Mouse (Mus musculus): Measurements from ENCODE around the gene Epc2.

The Epc2 gene

DNA sequence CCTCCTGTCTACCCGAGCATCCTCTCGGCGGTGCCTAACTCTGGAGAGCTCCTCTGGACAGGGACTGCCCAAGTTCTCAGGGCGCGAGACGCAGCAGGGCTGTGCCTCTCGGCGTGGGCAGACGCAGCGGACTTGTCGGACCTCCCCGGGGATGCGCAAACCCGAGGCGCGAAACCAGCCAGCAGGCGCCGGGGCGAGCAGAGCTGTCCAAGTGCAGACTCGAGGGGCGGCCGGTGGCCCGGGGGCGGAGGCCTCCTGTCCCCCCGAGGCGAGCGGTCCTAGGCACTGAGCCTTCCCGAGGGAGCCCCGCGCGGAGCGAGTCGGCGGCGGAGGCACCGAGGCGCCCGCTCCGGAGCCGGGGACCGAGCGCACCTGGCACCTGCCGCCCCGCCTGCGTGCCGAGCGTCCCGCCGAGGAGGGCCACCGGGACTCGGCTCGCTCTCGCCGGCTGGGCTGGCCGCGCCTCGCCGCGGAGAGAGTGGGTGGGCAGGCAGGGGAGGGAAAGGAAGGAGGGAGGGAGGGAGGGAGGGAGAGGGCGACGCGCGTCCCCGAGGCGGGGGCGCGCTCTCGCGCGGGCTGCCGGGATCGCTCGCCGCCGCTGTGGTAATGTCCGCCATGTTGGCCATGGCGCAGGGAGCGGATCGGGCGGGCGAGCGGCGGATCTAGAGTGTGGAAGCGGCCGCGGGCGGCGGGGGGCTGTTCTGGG, at the start of gene Epc2:
Gene Epc2, plus strand, starts transcription at position 556 of the 706 bp plus-strand sequence.
- DNase-seq: peak; percentile 92

DNA sequence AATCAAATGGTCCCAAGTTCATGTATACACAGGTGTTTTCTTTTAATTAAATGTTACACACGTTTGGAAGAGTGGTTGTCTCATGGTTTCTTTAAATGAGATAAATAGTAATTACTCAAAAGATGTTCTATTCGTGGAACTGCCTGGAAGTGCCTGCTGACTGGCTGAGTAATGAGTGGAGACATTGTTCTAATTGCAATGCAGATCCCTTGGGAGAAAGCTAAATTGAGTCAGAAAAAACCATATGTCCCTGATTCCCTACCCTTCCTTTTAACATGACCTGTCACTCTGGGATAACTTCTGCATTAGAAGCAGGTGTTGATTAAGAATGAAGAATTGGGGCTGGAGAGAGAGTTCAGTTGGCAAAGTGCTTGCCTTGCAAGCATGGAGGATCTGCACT, 45.3 kb upstream of the Epc2 start:
- DNase-seq: no peak

DNA sequence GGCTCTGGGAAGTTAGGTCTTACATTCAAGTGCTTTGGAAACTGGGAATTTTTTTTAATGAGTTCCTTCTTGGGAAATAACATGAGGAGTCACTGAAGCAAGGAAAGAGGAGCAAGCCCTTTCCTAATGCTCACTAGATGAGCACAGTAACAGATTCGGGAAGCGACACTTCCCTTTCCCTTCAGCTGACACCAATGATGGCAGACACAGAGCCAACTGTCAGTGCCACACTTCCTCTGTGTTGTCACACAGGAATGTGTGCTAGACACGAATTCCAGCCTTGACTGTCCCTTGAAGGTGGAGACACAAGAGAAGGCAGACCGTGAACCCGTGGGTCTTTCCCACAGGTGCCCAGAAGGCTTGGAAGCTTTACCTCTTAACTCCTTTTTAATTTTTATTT, 39.6 kb upstream of the Epc2 start:
- no peak for DNase-seq

DNA sequence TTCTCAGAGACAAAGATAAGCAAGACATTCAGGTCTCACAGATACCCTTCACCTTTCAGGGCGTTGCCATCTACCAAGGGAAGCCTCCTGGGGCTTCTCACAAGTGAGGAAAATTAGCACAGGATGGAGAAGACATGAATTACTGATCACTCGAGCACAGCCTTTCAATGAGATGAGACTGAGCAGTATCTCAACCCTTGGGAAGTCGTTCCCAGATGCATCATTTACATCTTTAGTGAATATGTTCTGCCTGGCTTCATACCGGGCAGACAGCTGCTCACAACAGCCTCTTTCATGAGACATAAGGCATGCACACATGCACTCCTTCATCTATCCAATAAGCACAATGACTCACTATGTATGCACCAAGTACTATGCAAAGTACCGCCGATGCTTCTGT, 38.7 kb upstream of the Epc2 start:
- DNase-seq: no peak

DNA sequence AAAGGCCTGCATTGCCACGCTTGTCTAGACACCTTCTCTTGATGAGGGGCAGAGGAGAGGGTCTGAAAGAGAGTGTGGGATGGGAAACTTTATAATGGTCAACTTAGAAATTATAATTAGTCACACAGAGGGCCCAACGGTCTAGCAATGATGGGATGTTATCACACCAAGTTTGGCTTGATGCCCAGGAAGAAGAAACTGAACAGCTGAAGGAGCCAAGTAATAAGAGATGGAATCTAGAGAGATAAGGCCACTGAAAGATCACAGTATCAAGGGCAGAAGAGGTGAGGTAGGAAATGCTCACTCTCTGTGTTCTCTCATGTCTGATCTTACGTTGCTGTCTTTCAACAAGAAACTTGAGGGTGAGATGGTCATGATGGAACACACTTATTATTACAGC, 35.4 kb upstream of the Epc2 start:
- DNase-seq: no peak

DNA sequence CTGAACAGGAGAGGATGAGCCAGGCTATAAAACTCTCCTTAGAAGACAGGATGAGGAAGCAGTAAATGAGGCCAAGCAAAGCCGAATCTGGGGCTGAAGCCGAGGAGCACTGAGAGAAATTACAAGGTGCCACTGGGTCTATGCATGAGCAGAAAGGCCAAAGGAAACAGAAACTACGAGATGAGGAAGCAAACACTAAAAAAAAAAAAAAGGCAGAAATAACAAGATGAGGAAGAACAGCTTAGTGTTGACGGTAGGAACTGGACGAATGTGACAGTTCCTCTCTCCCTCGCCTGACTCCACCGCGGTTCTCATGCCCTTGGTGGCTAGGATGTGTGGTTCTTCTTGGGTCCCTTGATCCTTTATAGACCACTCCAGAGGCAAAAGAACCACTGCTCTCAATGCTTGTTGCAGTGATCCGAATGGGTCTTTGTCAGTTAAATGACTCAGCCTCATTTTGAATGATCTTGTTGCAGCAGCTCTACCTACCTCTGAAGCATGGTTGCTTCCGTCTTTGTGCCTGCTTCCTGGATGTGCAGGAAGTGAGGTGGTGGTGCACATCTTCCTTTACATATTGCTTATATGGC, 34.2 kb upstream of the Epc2 start:
- DNase-seq: no peak

DNA sequence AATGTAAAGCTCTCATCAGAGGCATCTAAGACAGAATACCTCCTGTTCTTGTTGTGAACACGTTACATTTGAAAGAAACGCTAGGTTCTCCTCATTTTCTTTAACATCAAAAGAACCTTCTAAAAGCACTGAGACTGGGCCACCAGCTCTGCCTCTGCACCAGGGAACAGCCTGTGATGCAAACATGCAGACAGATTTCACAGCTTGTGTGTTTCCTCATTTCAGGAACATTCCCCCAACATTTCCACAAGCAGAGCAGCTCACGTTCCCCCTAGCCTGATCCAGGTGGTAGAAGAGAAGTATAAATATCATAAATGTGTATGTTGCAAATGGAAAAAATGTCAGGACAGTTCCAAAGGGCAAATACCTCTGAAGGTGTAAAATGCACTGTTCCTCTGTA, 30.9 kb upstream of the Epc2 start:
- no peak for DNase-seq

DNA sequence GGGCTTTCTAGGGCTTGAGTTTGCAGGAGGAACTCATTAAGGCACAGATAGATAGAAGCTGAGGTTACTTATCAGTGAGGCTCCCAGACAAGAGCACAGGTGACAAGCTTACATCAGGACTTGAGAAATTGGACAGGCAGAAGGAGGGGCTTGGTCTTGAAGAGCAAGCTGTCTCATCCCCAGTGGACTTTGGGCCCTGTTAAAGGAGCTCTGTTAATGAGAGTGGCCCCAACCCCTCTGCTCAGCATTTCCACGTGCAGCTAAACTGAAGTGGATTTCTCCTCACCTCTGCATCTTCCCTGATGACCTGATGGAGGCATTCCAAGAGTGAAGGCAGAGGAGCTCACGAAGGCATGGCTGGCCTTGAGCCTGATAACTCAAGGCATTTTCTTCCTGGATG, 27.4 kb upstream of the Epc2 start:
- DNase-seq: no peak

DNA sequence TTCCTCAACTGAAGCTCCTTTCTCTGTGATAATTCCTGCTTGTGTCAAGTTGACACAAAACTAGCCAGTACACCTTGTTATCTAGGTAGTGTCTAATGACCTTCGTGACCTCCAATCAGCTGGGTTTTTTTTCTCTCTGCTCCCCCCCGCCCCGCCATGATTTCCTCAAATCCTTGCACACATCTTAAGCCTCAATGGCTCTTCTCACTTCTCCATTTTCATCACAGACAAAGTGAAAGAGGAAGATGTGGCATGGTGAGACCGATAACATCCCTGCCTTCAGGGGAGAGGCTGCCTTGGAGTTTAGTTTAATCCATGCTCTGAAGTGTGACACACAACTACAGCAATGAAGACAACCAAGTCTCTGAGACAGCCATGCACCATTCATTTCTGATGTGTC, 26.5 kb upstream of the Epc2 start:
- DNase-seq: no peak

DNA sequence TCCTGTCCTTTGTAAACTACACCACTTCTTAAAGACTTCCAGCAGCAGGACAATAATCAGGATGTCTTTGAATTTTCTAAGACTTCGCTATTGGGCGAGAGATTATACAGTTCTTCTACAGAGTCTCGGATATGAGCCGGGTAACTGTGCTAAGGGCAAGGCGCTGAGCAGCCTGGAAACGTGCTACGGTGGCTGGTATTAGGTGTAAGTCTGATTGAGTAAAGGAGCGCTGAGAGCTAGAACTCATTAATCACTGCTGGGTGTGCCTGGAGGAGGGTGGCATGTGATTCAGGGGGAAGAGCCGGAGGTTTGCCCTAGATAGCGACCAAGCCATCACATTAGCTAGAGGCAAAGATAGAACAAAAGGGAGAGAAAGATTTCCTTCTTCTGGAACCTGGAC, 25.1 kb upstream of the Epc2 start:
- no peak for DNase-seq

DNA sequence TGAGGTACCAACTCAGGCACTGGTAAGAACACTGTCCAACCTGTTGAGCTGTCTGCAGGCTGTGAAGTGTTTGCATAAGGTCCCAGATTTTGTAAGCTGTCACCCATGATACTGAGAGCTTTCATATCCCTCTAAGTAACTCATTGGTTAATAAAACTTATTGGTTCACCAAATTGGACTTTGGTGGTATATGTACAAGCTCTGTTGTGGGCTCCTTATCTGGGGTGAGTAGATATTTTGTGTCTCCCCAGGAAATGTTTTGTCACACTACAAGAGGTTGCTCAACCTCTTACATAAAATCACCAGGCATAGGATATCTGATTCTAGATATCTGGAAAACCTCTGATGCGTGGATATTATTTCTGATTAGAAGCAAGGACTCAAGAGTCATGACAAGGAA, 20.3 kb upstream of the Epc2 start:
- no peak for DNase-seq

DNA sequence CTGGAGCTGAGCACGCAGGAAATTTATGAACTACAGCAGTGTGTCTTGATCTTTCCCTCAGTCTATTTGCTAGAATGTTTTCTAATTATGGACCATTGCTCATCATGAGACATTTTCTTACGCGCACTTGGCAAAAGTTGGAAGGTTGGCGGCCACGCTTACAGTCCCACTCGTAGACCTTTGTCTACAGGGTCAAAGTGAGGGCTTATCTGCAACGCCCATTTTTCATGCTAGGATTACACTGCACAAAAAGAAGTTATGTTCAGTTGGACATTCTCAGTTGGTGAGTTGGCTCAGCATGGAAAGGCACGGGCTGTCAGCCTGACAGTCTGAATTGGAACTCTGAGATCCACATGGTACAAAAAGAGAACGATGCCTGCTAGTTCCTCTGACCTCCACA, 18.1 kb upstream of the Epc2 start:
- DNase-seq: no peak

DNA sequence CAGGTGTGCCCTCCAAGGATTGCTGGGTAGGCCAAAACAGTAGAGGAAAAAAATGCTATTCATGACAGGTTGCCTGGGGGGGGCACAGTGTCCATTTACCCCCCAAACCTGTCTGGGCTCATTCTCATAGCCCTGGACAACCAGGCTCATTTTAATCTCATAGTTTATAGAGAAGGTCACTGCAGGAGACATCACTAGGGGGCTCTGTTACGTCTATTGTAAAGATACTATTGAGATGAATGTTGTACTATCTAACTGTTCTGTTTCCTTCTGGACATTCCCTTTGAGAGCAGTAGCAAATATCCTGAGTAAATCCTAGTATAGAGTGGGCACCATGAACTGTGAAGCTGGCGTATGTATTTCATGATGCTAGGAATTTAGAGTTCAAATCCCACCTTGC, 5.0 kb upstream of the Epc2 start:
- no peak for DNase-seq

DNA sequence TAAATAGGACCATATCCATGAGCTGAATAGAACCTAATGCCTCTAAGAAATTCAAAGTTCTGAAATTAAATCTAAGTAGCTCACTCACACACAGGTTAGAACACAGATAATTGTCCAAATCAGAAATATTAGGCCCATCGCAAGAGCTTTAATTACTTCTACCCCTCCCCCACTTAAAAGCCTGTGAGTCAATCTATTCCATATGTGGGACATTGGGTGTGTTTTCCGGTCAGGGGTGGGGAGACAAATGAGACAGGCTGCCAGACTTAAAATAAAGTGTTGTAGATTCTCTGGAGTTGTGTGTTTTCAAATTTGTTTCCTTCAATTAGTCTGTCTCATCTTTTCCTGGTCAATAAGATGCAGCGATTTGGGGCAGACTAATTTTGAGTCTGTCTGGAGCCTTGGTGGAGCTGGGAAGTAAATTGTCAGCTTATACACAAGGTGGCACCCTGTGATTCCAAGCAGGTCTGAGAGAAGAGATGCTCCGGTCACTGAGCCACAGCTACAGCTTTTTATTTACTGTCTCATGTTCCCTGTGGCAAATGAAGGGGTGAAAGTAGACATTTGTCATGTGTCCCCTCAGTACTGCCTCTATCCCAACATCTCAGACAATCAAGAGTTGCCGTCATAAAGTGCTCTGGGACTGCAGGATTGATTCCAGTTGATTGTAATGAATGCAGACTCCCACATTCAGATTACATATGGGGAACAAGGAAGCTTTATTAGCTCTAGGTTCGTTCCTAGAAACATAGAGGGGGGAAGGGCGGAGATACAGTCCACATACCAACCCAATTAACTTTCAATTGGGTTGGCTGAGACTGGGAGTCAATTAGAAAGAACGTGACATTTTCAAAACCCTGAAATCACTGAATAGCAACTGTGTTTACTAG, 3.5 kb upstream of the Epc2 start:
- DNase-seq: peak; percentile 9

DNA sequence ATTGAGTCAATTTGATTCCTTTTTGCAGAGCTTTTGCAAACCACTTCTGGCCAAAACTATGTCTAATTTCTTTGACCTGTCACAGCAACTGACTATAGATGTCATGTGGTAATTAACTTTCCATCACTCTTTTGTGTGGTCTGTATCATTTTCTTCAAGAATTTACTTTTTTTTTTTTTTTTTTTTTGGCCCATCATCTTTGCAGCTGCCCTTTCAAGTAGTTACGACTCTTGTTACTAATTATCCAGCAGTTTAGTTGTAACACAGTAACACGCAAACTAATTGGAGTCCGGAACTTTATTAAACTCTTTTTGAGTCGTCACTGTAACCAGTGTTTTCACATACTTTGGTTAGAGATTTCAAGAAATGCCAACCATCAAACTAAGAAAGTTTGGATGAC, 819 bp upstream of the Epc2 start:
- no peak for DNase-seq

DNA sequence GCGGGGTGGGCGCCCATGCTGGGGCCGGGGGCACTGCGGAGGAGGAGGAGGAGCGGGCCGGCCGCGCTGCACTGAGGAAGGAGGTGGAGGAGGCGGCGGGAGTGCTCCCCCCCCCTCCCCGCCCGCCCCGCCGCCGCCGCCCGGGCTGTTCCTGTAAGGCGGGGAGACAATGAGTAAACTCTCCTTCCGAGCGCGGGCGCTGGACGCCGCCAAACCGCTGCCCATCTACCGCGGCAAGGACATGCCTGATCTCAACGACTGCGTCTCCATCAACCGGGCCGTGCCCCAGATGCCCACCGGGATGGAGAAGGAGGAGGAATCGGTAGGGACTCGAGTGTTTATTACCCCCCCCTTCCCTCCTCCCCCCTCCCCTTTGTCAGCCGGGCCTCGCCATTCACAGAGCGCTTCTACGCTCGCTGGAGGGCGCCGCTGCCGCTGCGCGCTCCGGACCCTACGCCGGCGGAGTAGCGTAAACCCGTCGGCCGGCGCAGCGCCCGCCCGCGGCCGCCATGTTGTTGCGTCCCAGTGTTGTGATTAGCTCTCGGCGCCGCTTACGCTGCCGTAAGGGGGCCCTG, 438 bp downstream of the Epc2 start:
- DNase-seq: peak; percentile 94

DNA sequence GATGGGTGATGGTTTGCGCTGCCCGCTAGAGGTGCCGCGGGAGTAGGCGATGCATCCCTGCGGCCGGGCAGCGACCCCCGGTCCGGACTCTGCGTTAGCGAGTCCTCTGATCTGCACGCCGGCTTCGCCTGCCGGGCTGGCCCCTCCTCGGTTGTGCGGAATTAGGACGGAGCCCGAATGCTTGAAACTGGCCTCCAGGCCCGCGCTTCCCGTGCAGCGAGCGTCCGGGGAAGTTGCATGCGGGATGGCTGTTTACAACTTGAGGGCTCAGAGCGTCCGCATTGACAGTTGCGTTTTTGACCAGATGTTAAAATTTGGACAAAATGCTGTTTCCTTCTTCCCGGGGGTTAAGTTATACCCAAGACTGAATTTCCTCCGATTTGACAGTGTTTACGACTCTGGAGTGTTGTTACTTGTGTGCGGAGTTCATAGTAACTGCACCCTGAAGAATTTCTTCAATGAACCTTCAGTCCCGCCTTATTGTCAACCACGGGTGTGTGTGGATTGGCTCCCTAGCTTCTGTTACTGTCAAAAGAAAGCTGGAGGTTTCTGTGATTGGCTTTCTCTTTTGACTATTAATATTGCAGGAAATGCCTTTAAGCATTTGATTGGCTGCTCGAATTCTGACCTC, 1.3 kb downstream of the Epc2 start:
- DNase-seq: peak; percentile 80

DNA sequence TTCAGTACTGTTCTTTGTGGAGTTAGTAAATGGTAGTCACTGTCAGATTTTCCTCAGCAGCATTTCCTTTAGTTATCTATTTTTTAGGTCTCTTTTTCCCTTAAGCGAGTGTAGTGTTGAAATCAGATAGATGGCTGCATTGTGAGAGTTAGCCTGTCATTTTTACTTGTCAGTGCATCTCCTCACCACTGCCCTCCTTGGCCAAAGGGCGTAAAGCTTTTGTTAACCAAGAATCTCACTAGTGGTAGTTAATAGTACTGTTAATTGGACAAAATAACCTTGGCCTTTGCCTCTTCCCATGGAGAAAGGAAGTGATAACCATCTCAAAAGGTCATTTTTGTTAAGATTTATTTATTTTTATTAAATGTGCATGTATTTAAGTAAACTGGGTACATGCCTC, 6.5 kb downstream of the Epc2 start:
- DNase-seq: no peak

DNA sequence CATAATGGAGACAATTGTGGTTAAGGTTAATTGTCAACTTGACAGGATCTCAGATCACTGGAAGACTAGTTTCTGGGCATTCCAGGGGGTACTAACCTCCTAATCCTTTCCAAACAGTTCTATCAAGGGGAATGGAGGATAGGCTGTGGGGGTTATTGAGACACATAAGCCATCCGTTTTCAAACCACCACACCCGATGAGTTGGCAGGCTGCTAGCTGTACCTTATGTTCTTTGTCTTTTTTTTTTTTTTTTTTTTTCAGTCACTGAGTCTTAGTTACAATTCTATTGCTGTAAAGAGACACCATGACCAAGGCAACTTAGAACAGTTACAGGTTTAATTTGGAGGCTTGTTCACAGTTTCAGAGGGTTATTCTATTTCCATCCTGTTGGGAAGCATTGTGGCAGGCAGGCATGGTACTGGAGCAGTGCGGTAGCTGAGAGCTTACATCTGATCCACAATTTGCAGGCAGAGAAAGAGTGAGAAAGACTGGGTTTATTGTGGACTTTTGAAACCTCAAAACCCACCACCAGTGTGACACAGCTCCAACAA, 14.5 kb downstream of the Epc2 start:
- no peak for DNase-seq

DNA sequence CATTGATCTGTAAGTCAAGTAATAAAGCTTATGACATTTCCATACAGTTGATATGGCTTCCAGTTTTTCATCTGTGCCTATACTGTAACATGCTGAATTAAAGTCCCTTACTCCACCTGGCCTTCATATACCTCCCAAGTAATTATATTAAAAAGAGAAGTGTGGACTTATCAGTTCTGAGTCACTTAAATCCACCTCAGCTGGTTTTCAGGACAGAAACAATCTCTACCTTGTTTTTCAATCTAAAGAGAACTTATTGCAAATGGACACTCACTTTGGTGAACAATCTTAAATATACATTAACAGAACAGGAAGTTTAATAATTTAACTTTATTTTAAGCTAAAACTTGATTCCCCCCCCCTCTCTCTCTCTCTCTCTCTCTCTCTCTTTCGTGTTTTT, 15.8 kb downstream of the Epc2 start:
- no peak for DNase-seq

DNA sequence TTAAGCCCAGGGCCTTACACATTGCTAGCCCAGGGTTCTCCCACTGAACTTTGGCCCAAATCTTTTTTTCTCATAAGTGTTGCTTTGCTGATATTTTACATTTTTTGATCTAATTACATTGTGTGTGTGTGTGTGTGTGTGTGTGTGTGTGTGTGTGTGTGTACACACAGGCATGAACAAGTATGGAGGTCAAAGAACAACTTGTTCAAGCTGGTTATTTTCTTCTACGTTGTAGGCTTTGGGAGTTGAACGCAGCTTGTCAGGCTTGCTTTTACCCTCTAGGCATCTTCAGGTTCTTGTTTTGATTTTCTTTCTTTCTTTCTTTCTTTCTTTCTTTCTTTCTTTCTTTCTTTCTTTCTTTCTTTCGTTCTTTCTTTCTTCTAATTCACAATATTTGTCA, 19.9 kb downstream of the Epc2 start:
- DNase-seq: no peak

DNA sequence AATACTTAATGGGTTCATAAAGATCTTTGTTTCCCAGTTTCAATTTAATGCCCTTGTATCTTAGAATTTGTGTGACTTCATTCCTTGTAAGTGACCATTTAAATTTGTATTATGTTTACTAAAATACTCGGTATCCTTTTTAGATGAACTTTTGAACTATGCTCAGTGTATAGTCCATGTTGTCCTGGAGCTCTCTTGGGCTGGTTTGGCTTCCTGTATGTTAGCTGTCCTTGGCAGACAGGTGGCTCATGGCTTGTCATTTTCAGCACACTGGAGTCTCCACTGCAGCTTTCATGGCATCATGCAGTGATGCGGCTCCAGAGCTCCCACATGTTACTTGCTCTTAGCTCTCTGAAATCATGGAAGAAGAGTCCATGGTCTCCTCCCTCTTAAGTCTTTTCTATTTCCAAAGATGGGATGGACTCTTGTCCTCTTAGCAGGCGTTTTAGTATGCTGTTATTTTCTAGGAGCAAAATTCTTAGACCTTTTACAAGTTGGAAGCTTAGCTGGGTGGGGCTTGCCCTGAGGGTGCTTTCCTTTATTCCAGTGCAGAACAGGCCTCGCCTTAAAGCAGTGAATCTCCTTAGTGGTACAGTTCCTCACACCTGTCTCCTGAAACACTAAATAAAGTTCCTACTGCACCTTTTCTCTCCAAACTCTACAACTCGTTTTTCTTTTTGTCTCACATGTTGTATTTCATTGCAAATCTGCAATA, 20.5 kb downstream of the Epc2 start:
- no peak for DNase-seq
